Mouse (Mus musculus) heart, postnatal 0 days (tissue): Measurements from ENCODE around the gene Sept10. TPM values are rescaled to one million over a fixed set of nuclear protein-coding genes. Genes with fewer than 3 reads are reported as not detected.

Experiments used
- ATAC-seq: fragments of 200-750 bp; cut with Nextera tagmentation; 2 replicates; pipeline ENCODE4 v1.8.0; 2017; ENCODE audit warnings: low read depth, moderate number of reproducible peaks, moderate library complexity; ENCODE audit not compliant: insufficient read depth
- DNase-seq: peaks from one replicate; pipeline ENCODE4 v3.0.0-alpha.2; 2016; ENCODE audit warnings: low spot score
- H3K27ac ChIP-seq: fragments of 300-500 bp; sonication (generic); 2 replicates; pipeline ENCODE4 v1.5.1; 2014; ENCODE audit warnings: low read depth, mild to moderate bottlenecking
- H3K27me3 ChIP-seq: fragments of 300-500 bp; sonication (generic); 2 replicates; pipeline ENCODE4 v1.6.1; 2014; ENCODE audit warnings: low read length, mixed read lengths; ENCODE audit not compliant: control insufficient read depth, insufficient read depth
- H3K36me3 ChIP-seq: fragments of 300-500 bp; sonication (generic); replicated peaks from 2 replicates; pipeline ENCODE4 v1.6.1; 2014; ENCODE audit warnings: low read length, mixed read lengths; ENCODE audit not compliant: control insufficient read depth, insufficient read depth
- H3K4me1 ChIP-seq: fragments of 300-500 bp; sonication (generic); 2 replicates; pipeline ENCODE4 v1.6.1; 2014; ENCODE audit warnings: antibody characterized with exemption; ENCODE audit not compliant: control insufficient read depth, insufficient read depth
- H3K4me2 ChIP-seq: fragments of 300-500 bp; sonication (generic); 2 replicates; pipeline ENCODE4 v1.6.1; 2014; ENCODE audit warnings: low read depth, mild to moderate bottlenecking, low read length, moderate library complexity
- H3K4me3 ChIP-seq: fragments of 300-500 bp; sonication (generic); 2 replicates; pipeline ENCODE4 v1.5.1; 2014; ENCODE audit warnings: low read depth, low read length
- H3K9ac ChIP-seq: fragments of 300-500 bp; sonication (generic); replicated peaks from 2 replicates; pipeline ENCODE4 v1.6.1; 2014; ENCODE audit warnings: low read depth, low read length, mixed read lengths
- H3K9me3 ChIP-seq: fragments of 300-500 bp; sonication (generic); replicated peaks from 2 replicates; pipeline ENCODE4 v1.6.1; 2016; ENCODE audit warnings: low read length; ENCODE audit not compliant: control insufficient read depth
- CTCF ChIP-seq: IDR thresholded peaks from 2 replicates; pipeline ENCODE4 v1.5.1; 2016; ENCODE audit warnings: antibody characterized with exemption, control low read depth, low read depth
- EP300 ChIP-seq: IDR thresholded peaks from 2 replicates; pipeline ENCODE4 v1.6.1; 2016; ENCODE audit warnings: antibody characterized with exemption, low read depth
- WGBS: fragments of 180-500 bp; shearing (Covaris S2); extraction: QIAGEN DNeasy Blood & Tissue Kit; methylation state at CpG from one replicate; pipeline ENCODE4 v1.1.7; 2014; 5-methylcytosine and 5-hydroxymethylcytosine counted together
- polyA plus RNA-seq: library from polyadenylated mRNA; unstranded; fragments of >200 nt; fragmentation: Nextera tagmentation; extraction: Ambion mirVana; gene quantifications from 2 replicates; pipeline ENCODE4 v1.2.1, GENCODE M21; 2015
- total RNA-seq: library from RNA; depleted of rRNA; stranded (reverse); fragments of >200 nt; gene quantifications from 2 replicates; pipeline ENCODE4 v1.2.3, GENCODE M21; 2014; ENCODE audit warnings: low replicate concordance

Gene Sept10
- total and polyA plus RNA-seq, 2 experiments from 2014 or later = 27.8 to 33.8 TPM

GRCm38 (mm10) chr10:59149956-59150383, 71.7 kb downstream of the Sept10 start:
- H3K27me3 ChIP-seq = peaks cover 4% of the 10 kb centered on the region; the same call in 1 of the 2 replicates
- no peaks in the 10 kb centered on the region for H3K4me1 ChIP-seq
- no peak overlapping the region for H3K4me3 ChIP-seq
- no peak overlapping the region for H3K27ac ChIP-seq
- H3K9ac ChIP-seq = no peak overlapping the region
- peak; percentile 86 for ATAC-seq
- DNase-seq = peak; percentile 77
- no peaks in the 10 kb centered on the region for H3K36me3 ChIP-seq
- H3K9me3 ChIP-seq = no peaks in the 10 kb centered on the region
- 8% methylated on average over 8 of the region's 8 CpGs for WGBS
- 0 out of 2 replicates have a peak overlapping the region, but pooled peaks have one; percentile 35 for H3K4me2 ChIP-seq
- TF ChIP-seq CTCF (peak; percentile 80), EP300 (no peak)

DNA sequence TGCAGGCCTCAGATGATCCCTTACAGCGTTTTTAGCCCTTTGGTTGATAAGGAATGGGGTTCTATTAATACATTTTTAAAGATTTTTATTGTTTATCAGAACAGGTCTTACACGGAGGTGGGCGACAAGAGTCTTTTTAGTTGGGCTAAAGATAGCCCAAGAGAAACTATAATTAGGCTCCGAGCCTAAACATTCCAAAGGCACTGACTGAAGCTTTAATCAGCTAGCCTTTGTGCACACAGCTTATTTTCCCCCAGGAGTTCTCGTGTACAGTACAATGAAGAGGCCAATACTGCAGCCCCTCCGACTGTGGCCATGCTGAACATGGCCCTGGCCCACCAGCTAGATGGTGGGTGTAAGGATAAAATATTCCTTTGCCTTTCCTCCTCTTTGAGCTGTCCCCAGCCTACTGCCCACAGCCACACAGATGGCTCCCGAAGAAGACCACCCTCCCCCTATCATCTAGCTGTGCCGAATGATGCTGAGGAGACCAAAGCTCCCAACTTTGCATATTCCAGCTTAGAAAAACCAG, 88.1 kb downstream of the Sept10 start:
- Histone ChIP-seq H3K9ac (no peak overlapping the region), H3K4me2 (no peak overlapping the region)

GRCm38 (mm10) chr10:59131926-59132628, 89.6 kb downstream of the Sept10 start:
- 48% methylated on average over 20 of the region's 20 CpGs for WGBS
- no peaks in the 10 kb centered on the region for H3K36me3 ChIP-seq
- peak; percentile 47 for DNase-seq

More for the DNA sequence above, 88.1 kb downstream of the Sept10 start:
- no peaks in the 10 kb centered on the region for H3K36me3 ChIP-seq
- ATAC-seq = peak; percentile 54; the same call in 1 of the 2 replicates
- no peak overlapping the region for H3K4me3 ChIP-seq
- H3K9me3 ChIP-seq = no peaks in the 10 kb centered on the region
- H3K4me1 ChIP-seq = peaks cover 15% of the 10 kb centered on the region
- 23% methylated on average over 8 of the region's 8 CpGs for WGBS
- no peaks in the 10 kb centered on the region for H3K27me3 ChIP-seq
- no peak for TF ChIP-seq CTCF
- no peak for TF ChIP-seq EP300
- peak overlapping the region; percentile 44 for H3K27ac ChIP-seq
- DNase-seq = peak; percentile 40

GRCm38 (mm10) chr10:59127637-59128036, 94.0 kb downstream of the Sept10 start:
- Histone ChIP-seq H3K4me3 (no peak overlapping the region), H3K27me3 (no peaks in the 10 kb centered on the region), H3K9ac (no peak overlapping the region), H3K36me3 (no peaks in the 10 kb centered on the region), H3K4me2 (no peak overlapping the region), H3K4me1 (peaks cover 20% of the 10 kb centered on the region), H3K27ac (no peak overlapping the region), H3K9me3 (no peaks in the 10 kb centered on the region)
- DNase-seq (no peak), ATAC-seq (no peak)
- TF ChIP-seq CTCF (no peak), EP300 (no peak)
- WGBS = 31% methylated on average over 6 of the region's 6 CpGs

More at GRCm38 (mm10) chr10:59131926-59132628, 89.6 kb downstream of the Sept10 start:
- TF ChIP-seq CTCF (no peak), EP300 (no peak)
- Histone ChIP-seq H3K9ac (no peak overlapping the region), H3K4me2 (no peak overlapping the region), H3K4me3 (no peak overlapping the region), H3K9me3 (no peaks in the 10 kb centered on the region), H3K27me3 (no peaks in the 10 kb centered on the region), H3K27ac (no peak overlapping the region), H3K4me1 (peaks cover 27% of the 10 kb centered on the region)
- peak; percentile 50; the same call in 1 of the 2 replicates for ATAC-seq

GRCm38 (mm10) chr10:59125497-59125896, 96.2 kb downstream of the Sept10 start:
- 78% methylated on average over 2 of the region's 2 CpGs for WGBS
- no peak overlapping the region for H3K4me3 ChIP-seq
- DNase-seq (no peak), ATAC-seq (no peak)
- H3K36me3 ChIP-seq = no peaks in the 10 kb centered on the region
- H3K27me3 ChIP-seq = no peaks in the 10 kb centered on the region
- no peak overlapping the region for H3K9ac ChIP-seq
- TF ChIP-seq CTCF = no peak
- TF ChIP-seq EP300 = no peak
- H3K27ac ChIP-seq = no peak overlapping the region
- H3K4me2 ChIP-seq = no peak overlapping the region
- H3K4me1 ChIP-seq = peaks cover 12% of the 10 kb centered on the region; the same call in 1 of the 2 replicates
- H3K9me3 ChIP-seq = no peaks in the 10 kb centered on the region
